Mouse (Mus musculus) ovary, postnatal 36 days (tissue): ENCODE measurements around the gene Tlcd1.

Experiments used
- DNase-seq: peaks from one replicate; pipeline ENCODE4 v3.0.0; 2022; ENCODE audit warnings: low spot score, mixed read lengths

Gene Tlcd1

GRCm38 (mm10) chr11:78161968-78162367 is 14.5 kb upstream of the Tlcd1 start:
- no peak for DNase-seq

GRCm38 (mm10) chr11:78162504-78162903 is 14.0 kb upstream of the Tlcd1 start:
- no peak for DNase-seq

GRCm38 (mm10) chr11:78163045-78163444 is 13.5 kb upstream of the Tlcd1 start:
- DNase-seq, result no peak

GRCm38 (mm10) chr11:78163681-78164603 is 12.6 kb upstream of the Tlcd1 start:
- peak; percentile 68 for DNase-seq

GRCm38 (mm10) chr11:78164604-78164923 is 11.9 kb upstream of the Tlcd1 start:
- DNase-seq, result no peak

- DNase-seq, result peak; percentile 87
Measured at GRCm38 (mm10) chr11:78164924-78165760, 11.4 kb upstream of the Tlcd1 start, which contains the start of gene Traf4. Traf4 (minus strand) TSS chr11:78165589.

GRCm38 (mm10) chr11:78165761-78166109 is 10.8 kb upstream of the Tlcd1 start:
- peak; percentile 73 for DNase-seq

GRCm38 (mm10) chr11:78166161-78166560 is 10.3 kb upstream of the Tlcd1 start:
- no peak for DNase-seq

- DNase-seq, result no peak
Measured at GRCm38 (mm10) chr11:78166640-78167039, 9.9 kb upstream of the Tlcd1 start.

- DNase-seq, result no peak
Measured at GRCm38 (mm10) chr11:78167257-78167959, 9.1 kb upstream of the Tlcd1 start.

- DNase-seq, result no peak
Measured at GRCm38 (mm10) chr11:78168541-78169468, 7.7 kb upstream of the Tlcd1 start.

- DNase-seq, result no peak
Measured at GRCm38 (mm10) chr11:78170306-78170705, 6.2 kb upstream of the Tlcd1 start.

GRCm38 (mm10) chr11:78171328-78171727 is 5.2 kb upstream of the Tlcd1 start:
- DNase-seq, result no peak

- DNase-seq, result no peak
Measured at GRCm38 (mm10) chr11:78172034-78172747, 4.3 kb upstream of the Tlcd1 start.

- no peak for DNase-seq
Measured at GRCm38 (mm10) chr11:78172748-78173383, 3.6 kb upstream of the Tlcd1 start.

- DNase-seq, result no peak
Measured at GRCm38 (mm10) chr11:78174506-78174905, 2.0 kb upstream of the Tlcd1 start.

GRCm38 (mm10) chr11:78175771-78176401 is 625 bp upstream of the Tlcd1 start:
- no peak for DNase-seq

- DNase-seq, result no peak
Measured at GRCm38 (mm10) chr11:78176905-78177331, 407 bp downstream of the Tlcd1 start.

GRCm38 (mm10) chr11:78177437-78177836 is 926 bp downstream of the Tlcd1 start:
- DNase-seq, result no peak
